Mouse (Mus musculus) T-helper 2 cell (primary cell): ENCODE results near the gene Tal1.

Experiments
- in situ Hi-C: fragments of 300-600 bp; cut with MboI, MseI; formaldehyde crosslinking; loops from one replicate; pipeline ENCODE4 v1.15.1; 2025; ENCODE audit warnings: high pct_unique_total_duplicates

Tal1 gene

GRCm38 (mm10) chr4:115056371-115056920 lies at the start of gene Tal1:
Gene Tal1 (plus strand): TSS chr4:115056426.
- in situ Hi-C loops = no loop called here

- in situ Hi-C loops = no loop called here
These were observed 42.0 kb upstream of the Tal1 start for GRCm38 (mm10) chr4:115014276-115014675.

GRCm38 (mm10) chr4:115019997-115020396 lies 36.2 kb upstream of the Tal1 start:
- in situ Hi-C loops = no loop called here

DNA sequence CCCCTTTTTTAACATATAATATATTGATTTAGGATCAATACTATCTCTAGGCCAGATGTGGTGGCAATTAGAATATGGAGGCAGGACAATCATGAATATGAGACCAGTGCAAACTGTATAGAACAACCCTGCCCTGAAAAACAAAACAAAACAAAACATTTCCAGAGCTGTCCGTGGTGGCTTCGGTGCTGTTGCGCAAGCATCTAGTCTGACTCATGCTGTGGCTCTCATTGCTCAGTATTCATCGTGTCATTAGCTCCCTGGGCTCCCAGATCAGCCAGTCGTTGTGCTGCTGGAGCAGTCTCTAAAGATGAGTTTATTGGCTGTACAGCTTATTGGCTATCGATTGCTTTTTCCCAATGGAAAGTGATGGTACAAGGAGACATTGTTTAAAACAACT lies 21.2 kb upstream of the Tal1 start:
- in situ Hi-C loops = no loop called here

- in situ Hi-C loops = no loop called here
These were observed 18.0 kb upstream of the Tal1 start for GRCm38 (mm10) chr4:115038242-115038641.

- in situ Hi-C loops = loop anchor here (5.0 kb wide), 1 partner anchor 128 kb away; no protein-coding TSS in a partner anchor
These were observed 10.6 kb upstream of the Tal1 start for GRCm38 (mm10) chr4:115045621-115046020.

GRCm38 (mm10) chr4:115047750-115048149 lies 8.5 kb upstream of the Tal1 start:
- in situ Hi-C loops = loop anchor here (5.0 kb wide), 1 partner anchor 130 kb away; no protein-coding TSS in a partner anchor

GRCm38 (mm10) chr4:115048190-115048589 lies 8.0 kb upstream of the Tal1 start:
- in situ Hi-C loops = loop anchor here (5.0 kb wide), 1 partner anchor 131 kb away; no protein-coding TSS in a partner anchor

DNA sequence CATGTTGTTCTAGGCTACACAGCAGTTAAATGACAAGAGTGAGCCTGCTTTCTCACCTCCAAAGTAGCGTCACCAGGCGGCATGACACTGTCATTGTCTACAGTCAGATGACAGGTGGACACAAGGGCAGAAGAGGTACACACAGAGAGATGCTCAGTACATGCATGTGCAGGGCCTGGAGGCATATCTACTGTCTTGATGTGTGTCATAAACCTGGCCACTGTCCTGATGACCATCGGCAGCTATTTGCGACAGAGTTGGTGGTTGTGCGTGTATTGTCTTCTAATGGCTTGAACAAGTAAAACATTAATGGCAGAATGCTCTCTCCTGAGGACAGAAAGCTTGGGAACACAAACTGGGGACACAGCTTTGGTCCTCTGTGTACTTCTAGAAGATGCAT lies 5.0 kb upstream of the Tal1 start:
- in situ Hi-C loops = no loop called here

GRCm38 (mm10) chr4:115052343-115053005 lies 3.8 kb upstream of the Tal1 start:
- in situ Hi-C loops = no loop called here

DNA sequence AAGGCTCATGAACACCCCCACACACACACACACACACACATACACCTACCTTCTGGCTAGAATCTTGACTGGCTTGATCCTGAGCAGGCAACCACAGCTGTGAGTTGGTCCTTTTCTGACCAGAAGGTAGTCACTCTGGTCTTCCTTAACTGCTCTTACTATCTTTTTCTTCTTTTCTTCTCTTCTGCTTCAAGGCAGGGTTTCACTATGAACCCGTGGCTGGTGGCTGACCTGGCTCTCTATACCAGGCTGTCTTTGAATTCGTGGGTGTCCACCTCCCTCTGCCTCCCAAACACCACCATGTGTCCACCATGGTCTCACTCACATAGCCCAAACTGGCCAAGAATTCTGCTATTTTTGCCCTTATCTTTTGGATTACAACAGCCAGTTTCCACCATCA lies 1.2 kb upstream of the Tal1 start:
- in situ Hi-C loops = no loop called here

- in situ Hi-C loops = no loop called here
These were observed 535 bp upstream of the Tal1 start for GRCm38 (mm10) chr4:115055691-115056090.

- in situ Hi-C loops = no loop called here
These were observed 871 bp downstream of the Tal1 start for GRCm38 (mm10) chr4:115056921-115057673.

- in situ Hi-C loops = no loop called here
These were observed 1.6 kb downstream of the Tal1 start for GRCm38 (mm10) chr4:115057674-115058316.

- in situ Hi-C loops = no loop called here
These were observed 2.1 kb downstream of the Tal1 start for GRCm38 (mm10) chr4:115058317-115058761.

DNA sequence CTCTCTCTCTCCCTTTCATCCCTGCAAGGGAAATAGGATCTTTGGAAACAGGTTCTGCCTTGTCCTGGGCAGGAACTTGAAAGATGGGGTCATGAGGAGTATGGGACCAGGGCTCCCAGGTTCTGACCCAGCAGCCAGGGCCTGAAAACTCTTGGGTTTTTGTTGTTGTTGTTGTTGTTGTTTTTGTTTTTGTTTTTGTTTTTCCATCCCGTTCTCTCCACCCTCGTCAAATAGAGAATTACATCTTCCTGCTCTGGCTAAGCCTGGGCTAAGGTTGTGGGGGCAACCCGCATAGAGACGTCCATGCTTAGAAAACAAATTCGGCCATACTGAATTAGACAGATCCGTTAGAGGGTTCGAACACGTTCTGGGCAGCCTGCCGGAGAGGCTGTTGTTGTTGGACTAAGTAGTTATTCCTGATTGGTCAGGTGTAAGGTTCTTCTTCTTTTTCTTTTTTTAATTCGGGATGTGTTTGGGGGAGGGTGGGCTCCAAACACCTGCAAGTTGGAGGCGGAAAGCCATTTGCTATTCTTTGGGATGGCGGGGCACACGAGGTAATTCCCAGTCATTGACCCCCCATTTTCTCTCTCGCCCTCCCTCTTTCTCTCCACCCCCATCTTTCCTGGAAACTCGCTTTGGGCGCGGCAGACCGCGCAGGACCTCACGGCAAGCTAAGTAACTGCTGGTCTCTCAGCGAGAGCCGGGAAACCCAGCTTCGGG lies 2.8 kb downstream of the Tal1 start:
- in situ Hi-C loops = no loop called here

- in situ Hi-C loops = no loop called here
These were observed 3.6 kb downstream of the Tal1 start for GRCm38 (mm10) chr4:115059871-115060270.

DNA sequence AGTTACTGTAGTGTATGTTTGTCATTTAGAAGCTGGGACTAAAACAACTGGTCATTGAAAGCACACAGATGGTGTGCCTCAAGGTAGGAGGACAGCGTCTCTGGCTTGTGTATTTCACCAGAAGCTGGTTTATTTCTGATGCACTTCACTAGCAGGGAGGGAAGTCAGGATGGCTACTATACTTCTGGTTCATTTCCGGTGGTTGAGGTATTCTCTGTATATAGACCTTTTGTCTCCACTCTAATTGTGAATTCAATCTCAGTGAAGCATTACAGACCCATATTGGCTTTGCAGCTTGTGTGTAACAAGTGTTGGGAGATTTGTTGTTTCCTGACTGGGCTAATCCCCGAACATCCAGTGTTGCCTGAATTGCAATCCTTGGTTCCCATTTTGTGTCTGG lies 4.5 kb downstream of the Tal1 start:
- in situ Hi-C loops = no loop called here

DNA sequence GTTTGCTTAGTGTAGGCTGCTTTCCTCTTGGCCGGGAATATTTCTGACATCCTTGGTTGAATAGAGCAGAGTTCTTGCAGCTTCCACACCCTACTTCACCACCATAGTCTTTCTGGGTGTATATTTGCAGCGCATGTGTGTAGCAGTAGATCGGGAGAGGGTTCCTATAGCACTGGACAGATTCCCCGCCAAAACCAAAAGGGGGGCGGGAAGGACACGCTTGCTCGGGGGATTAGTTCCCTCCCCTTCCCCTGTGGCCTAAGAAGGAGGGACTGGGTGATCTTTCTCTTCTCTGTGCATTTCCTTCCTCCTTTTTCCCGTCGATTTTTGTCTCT lies 6.3 kb downstream of the Tal1 start:
- in situ Hi-C loops = no loop called here

- in situ Hi-C loops = no loop called here
These were observed 6.8 kb downstream of the Tal1 start for GRCm38 (mm10) chr4:115062875-115063517.
